Mouse (Mus musculus) CH12.LX (cell line): ENCODE data around the gene Cma2. TPM values are rescaled to one million over a fixed set of nuclear protein-coding genes. Genes with fewer than 3 reads are reported as not detected.

Source experiments
- DNase-seq: peaks from one replicate; pipeline ENCODE4 v3.0.0-alpha.2; 2013; ENCODE audit errors: extremely low read depth
- H3K27ac ChIP-seq: 2 replicates; pipeline ENCODE4 v1.5.1; 2012; ENCODE audit warnings: low read depth, mild to moderate bottlenecking, control low read depth, moderate library complexity; ENCODE audit not compliant: insufficient read depth
- H3K27me3 ChIP-seq: replicated peaks from 2 replicates; pipeline ENCODE3; 2012; ENCODE audit warnings: inconsistent platforms
- H3K36me3 ChIP-seq, 2 experiments: replicated peaks in 1 of 2; 2 replicates each; pipeline versions ENCODE3 to v1.6.1; 2012; ENCODE audit warnings: inconsistent platforms in 1 of 2, low read length in 1 of 2, mild to moderate bottlenecking in 1 of 2, mixed read lengths in 1 of 2, moderate library complexity in 1 of 2; ENCODE audit not compliant: control insufficient read depth in 1 of 2, insufficient read depth in 1 of 2
- H3K4me1 ChIP-seq, 2 experiments: 2 replicates each; pipeline ENCODE4 v1.6.1; 2012; ENCODE audit warnings: inconsistent platforms in 1 of 2, moderate library complexity in 1 of 2; ENCODE audit not compliant: insufficient read depth in 2 of 2, control insufficient read depth in 1 of 2
- H3K4me2 ChIP-seq: 2 replicates; pipeline ENCODE4 v1.6.1; 2012; ENCODE audit warnings: low read depth, mild to moderate bottlenecking, control low read depth; ENCODE audit not compliant: poor library complexity, insufficient read depth, severe bottlenecking
- H3K4me3 ChIP-seq, 3 experiments: fragments of 150-350 bp in 1 of 3; sonication (generic) in 1 of 3; replicated peaks in 1 of 3; 2 replicates each; pipeline versions ENCODE3 to v1.5.1; 2011 to 2012; ENCODE audit warnings: low read depth in 2 of 3, low read length in 2 of 3, mild to moderate bottlenecking in 2 of 3, moderate library complexity in 2 of 3, control low read depth in 1 of 3, improper control_type of control experiment in 1 of 3, inconsistent platforms in 1 of 3, mixed read lengths in 1 of 3; ENCODE audit not compliant: poor library complexity in 1 of 3
- H3K79me2 ChIP-seq: replicated peaks from 2 replicates; pipeline ENCODE4 v1.6.1; 2012; ENCODE audit warnings: mild to moderate bottlenecking, moderate library complexity; ENCODE audit not compliant: control insufficient read depth, poor library complexity, insufficient read depth, severe bottlenecking; ENCODE audit errors: extremely low read depth
- H3K9ac ChIP-seq: 2 replicates; pipeline ENCODE4 v1.6.1; 2012; ENCODE audit warnings: low read depth, mild to moderate bottlenecking, control low read depth, moderate library complexity; ENCODE audit not compliant: insufficient read depth
- H3K9me3 ChIP-seq: replicated peaks from 2 replicates; pipeline ENCODE3; 2012; ENCODE audit warnings: low read length, inconsistent platforms, mixed read lengths
- BHLHE40 ChIP-seq: IDR thresholded peaks from 2 replicates; pipeline ENCODE4 v1.6.1; 2011; ENCODE audit warnings: mild to moderate bottlenecking, low read depth, low read length, improper control_type of control experiment
- CHD1 ChIP-seq: IDR thresholded peaks from 2 replicates; pipeline ENCODE4 v1.6.1; 2012; ENCODE audit warnings: low read depth, low read length, improper control_type of control experiment, inconsistent platforms
- CHD2 ChIP-seq: IDR thresholded peaks from 2 replicates; pipeline ENCODE4 v1.6.1; 2011; ENCODE audit warnings: low read length, improper control_type of control experiment
- CTCF ChIP-seq, 2 experiments: IDR thresholded peaks in 1 of 2; conservative IDR thresholded peaks in 1 of 2; 2 replicates each; pipeline ENCODE4 v1.5.1; 2011 to 2012; ENCODE audit warnings: low read depth in 2 of 2, low read length in 2 of 2, improper control_type of control experiment in 1 of 2, inconsistent platforms in 1 of 2, mild to moderate bottlenecking in 1 of 2, moderate library complexity in 1 of 2
- E2F4 ChIP-seq: IDR thresholded peaks from 2 replicates; pipeline ENCODE4 v1.6.1; 2011; ENCODE audit warnings: low read depth, low read length, improper control_type of control experiment; ENCODE audit not compliant: insufficient replicate concordance
- ELF1 ChIP-seq: IDR thresholded peaks from 2 replicates; pipeline ENCODE4 v1.6.1; 2014; ENCODE audit warnings: low read depth, mild to moderate bottlenecking, inconsistent platforms, low read length, improper control_type of control experiment
- EP300 ChIP-seq: IDR thresholded peaks from 2 replicates; pipeline ENCODE4 v1.6.1; 2011; ENCODE audit warnings: low read length, improper control_type of control experiment
- ETS1 ChIP-seq: conservative IDR thresholded peaks from 2 replicates; pipeline ENCODE4 v1.6.1; 2012; ENCODE audit warnings: low read depth, mild to moderate bottlenecking, inconsistent platforms, low read length, improper control_type of control experiment, moderate library complexity
- GABPA ChIP-seq: IDR thresholded peaks from 2 replicates; pipeline ENCODE4 v1.6.1; 2012; ENCODE audit warnings: low read depth, low read length, improper control_type of control experiment, inconsistent platforms; ENCODE audit not compliant: insufficient replicate concordance
- HCFC1 ChIP-seq: IDR thresholded peaks from 2 replicates; pipeline ENCODE4 v1.6.1; 2012; ENCODE audit warnings: low read depth, mild to moderate bottlenecking, inconsistent platforms, low read length, improper control_type of control experiment
- JUN ChIP-seq: IDR thresholded peaks from 2 replicates; pipeline ENCODE4 v1.6.1; 2011; ENCODE audit warnings: low read depth, mild to moderate bottlenecking, low read length, improper control_type of control experiment, moderate library complexity; ENCODE audit not compliant: insufficient read depth
- KAT2A ChIP-seq: IDR thresholded peaks from 2 replicates; pipeline ENCODE4 v1.6.1; 2012; ENCODE audit warnings: low read length, improper control_type of control experiment, inconsistent platforms; ENCODE audit not compliant: insufficient replicate concordance
- MAFK ChIP-seq: IDR thresholded peaks from 2 replicates; pipeline ENCODE4 v1.6.1; 2011; ENCODE audit warnings: low read length, improper control_type of control experiment; ENCODE audit not compliant: insufficient replicate concordance
- MAZ ChIP-seq: IDR thresholded peaks from 2 replicates; pipeline ENCODE4 v1.6.1; 2012; ENCODE audit warnings: low read depth, mild to moderate bottlenecking, inconsistent platforms, low read length, improper control_type of control experiment, moderate library complexity
- MEF2A ChIP-seq: IDR thresholded peaks from 2 replicates; pipeline ENCODE4 v1.6.1; 2014; ENCODE audit warnings: low read depth, mild to moderate bottlenecking, inconsistent platforms, low read length, improper control_type of control experiment, borderline replicate concordance
- NELFE ChIP-seq: IDR thresholded peaks from 2 replicates; pipeline ENCODE4 v1.6.1; 2011; ENCODE audit warnings: low read depth, low read length, improper control_type of control experiment
- PAX5 ChIP-seq: IDR thresholded peaks from 2 replicates; pipeline ENCODE4 v1.6.1; 2012; ENCODE audit warnings: low read length, inconsistent platforms, mixed read lengths
- POLR2A ChIP-seq: IDR thresholded peaks from 2 replicates; pipeline ENCODE4 v1.6.1; 2011; ENCODE audit warnings: low read depth, mild to moderate bottlenecking, improper control_type of control experiment, low read length
- POLR2AphosphoS2 ChIP-seq: IDR thresholded peaks from 2 replicates; pipeline ENCODE4 v1.6.1; 2011; ENCODE audit warnings: low read depth, low read length, improper control_type of control experiment
- RAD21 ChIP-seq: IDR thresholded peaks from 2 replicates; pipeline ENCODE4 v1.6.1; 2011; ENCODE audit warnings: low read depth, mild to moderate bottlenecking, low read length, improper control_type of control experiment, moderate library complexity
- SIN3A ChIP-seq: IDR thresholded peaks from 2 replicates; pipeline ENCODE4 v1.6.1; 2012; ENCODE audit warnings: low read length, improper control_type of control experiment, inconsistent platforms
- SMC3 ChIP-seq: IDR thresholded peaks from 2 replicates; pipeline ENCODE4 v1.6.1; 2011; ENCODE audit warnings: low read depth, low read length, improper control_type of control experiment
- TBP ChIP-seq: conservative IDR thresholded peaks from 2 replicates; pipeline ENCODE4 v1.6.1; 2011; ENCODE audit warnings: low read depth, low read length, improper control_type of control experiment
- TCF12 ChIP-seq: IDR thresholded peaks from 2 replicates; pipeline ENCODE4 v1.6.1; 2014; ENCODE audit warnings: low read depth, mild to moderate bottlenecking, inconsistent platforms, low read length, improper control_type of control experiment
- USF2 ChIP-seq: conservative IDR thresholded peaks from 2 replicates; pipeline ENCODE4 v1.6.1; 2011; ENCODE audit warnings: low read depth, low read length, improper control_type of control experiment
- ZKSCAN1 ChIP-seq: IDR thresholded peaks from 2 replicates; pipeline ENCODE4 v1.6.1; 2012; ENCODE audit warnings: low read depth, inconsistent platforms, low read length, improper control_type of control experiment, borderline replicate concordance
- ZMIZ1 ChIP-seq: IDR thresholded peaks from 2 replicates; pipeline ENCODE4 v1.6.1; 2012; ENCODE audit warnings: low read depth, mild to moderate bottlenecking, inconsistent platforms, low read length, improper control_type of control experiment
- ZNF384 ChIP-seq: IDR thresholded peaks from 2 replicates; pipeline ENCODE4 v1.6.1; 2012; ENCODE audit warnings: low read depth, low read length, improper control_type of control experiment, inconsistent platforms
- dilution Hi-C: fragments of 300-500 bp; cut with MboI; formaldehyde crosslinking; loops from 2 replicates; pipeline ENCODE4 v1.14.3; 2020; ENCODE audit warnings: low sequenced_read_pairs; ENCODE audit not compliant: extremely low pct_unique_long_range_greater_than_20kb, extremely low pct_ligation_motif_present
- in situ Hi-C: fragments of 300-500 bp; cut with MboI; formaldehyde crosslinking; loops from 3 replicates; pipeline ENCODE4 v1.14.3; 2019; ENCODE audit warnings: low sequenced_read_pairs, low pct_ligation_motif_present, low pct_unique_long_range_greater_than_20kb, mixed read lengths
- polyA plus RNA-seq: library from polyadenylated mRNA; unstranded; fragments of >175 nt; gene quantifications from 2 replicates; pipeline ENCODE4 v1.2.1, GENCODE M21; 2012; ENCODE audit warnings: low read depth; ENCODE audit not compliant: insufficient read length
- total RNA-seq, 2 experiments: library from RNA; depleted of rRNA; stranded (reverse); fragments of 300-350 nt in 1 of 2; fragments of >200 nt in 1 of 2; gene quantifications; 2 replicates each; pipeline ENCODE4 v1.2.3; 2012 to 2014

The Cma2 gene
- total and polyA plus RNA-seq, 3 experiments = not detected

DNA sequence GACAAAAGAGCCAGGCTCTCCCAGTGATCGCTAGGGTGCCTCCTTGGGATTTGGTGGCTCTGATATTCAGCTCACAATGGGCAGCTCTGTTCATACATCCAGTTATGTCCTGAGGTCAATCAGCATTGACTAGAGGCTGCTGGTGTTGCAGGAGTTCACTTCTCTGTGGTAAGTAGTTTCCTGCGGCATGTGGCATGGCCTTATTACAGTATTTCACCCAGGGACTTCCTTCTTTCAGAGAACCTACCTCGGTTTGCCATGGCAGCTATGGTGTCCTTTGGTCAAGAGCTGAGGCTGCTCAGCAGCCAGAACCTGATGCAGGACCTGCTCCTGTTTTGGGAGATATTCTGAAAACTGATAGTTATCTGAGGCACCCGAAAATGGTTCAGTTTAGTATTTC is 23.9 kb upstream of the Cma2 start:
- Histone ChIP-seq H3K79me2 (no peaks in the 10 kb centered on the region), H3K9me3 (peaks cover 3% of the 10 kb centered on the region), H3K4me2 (no peak overlapping the region), H3K27ac (no peak overlapping the region), H3K4me1 (no peaks in the 10 kb centered on the region), H3K9ac (no peak overlapping the region), H3K36me3 (no peaks in the 10 kb centered on the region), H3K4me3 (no peak overlapping the region), H3K27me3 (no peaks in the 10 kb centered on the region)
- TF ChIP-seq SIN3A (no peak), BHLHE40 (no peak), HCFC1 (no peak), SMC3 (no peak), POLR2A (no peak), CHD1 (no peak), POLR2AphosphoS2 (no peak), PAX5 (no peak), EP300 (no peak), JUN (no peak), KAT2A (no peak), RAD21 (no peak), ZMIZ1 (no peak), ELF1 (no peak), ZKSCAN1 (no peak), USF2 (no peak), CTCF (conservative IDR thresholded peaks at IDR 0.05 in 1 of 2, IDR thresholded peaks at IDR 0.05 in 1 of 2; ENCODE audit: low read depth in 2 of 2, low read length in 2 of 2) (no peak), TBP (no peak), MEF2A (no peak)
- in situ Hi-C loops = no loop called here
- dilution Hi-C loops = no loop called here
- no peak for DNase-seq

DNA sequence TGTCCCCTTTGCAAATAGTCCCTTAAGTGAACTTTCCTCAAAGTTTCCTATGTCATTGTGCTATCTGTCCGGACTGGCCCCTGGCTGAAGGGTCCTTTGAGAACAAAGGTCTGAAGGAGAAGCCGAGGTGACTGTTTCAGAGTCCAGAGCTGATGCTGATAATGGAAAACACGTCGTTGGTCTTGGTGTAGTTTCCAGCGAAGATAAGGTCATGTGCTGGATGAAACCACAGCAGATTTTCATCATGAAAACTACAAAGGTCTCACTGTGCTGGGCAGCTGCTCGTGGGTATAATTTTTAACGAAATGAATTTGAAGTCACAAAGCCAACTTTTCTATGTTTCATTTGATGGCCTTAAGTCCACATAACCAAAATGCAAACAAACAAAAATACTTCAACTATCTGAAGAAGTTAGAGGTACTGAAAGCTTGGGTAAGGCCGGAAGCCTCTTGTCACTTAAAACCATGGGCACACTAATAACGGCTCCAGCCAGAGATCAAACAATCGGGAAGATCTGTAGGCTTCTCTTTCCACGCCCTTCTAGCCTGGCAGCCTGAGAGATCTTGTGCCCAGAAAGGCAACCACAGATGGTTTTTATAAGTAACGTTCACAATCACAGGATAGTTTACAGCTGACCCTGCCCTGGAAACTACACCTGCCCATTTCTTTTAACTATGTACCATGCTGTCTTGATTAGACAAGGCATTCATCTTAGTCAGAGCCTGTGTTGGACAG is 21.4 kb upstream of the Cma2 start:
- H3K4me3 ChIP-seq = no peak overlapping the region
- 0 out of 4 replicates have a peak, but pooled peaks cover 0 to 2% of the 10 kb centered on the region in 2 experiments for H3K4me1 ChIP-seq
- H3K27me3 ChIP-seq = no peaks in the 10 kb centered on the region
- no peak for TF ChIP-seq ZNF384
- no peak for TF ChIP-seq KAT2A
- TF ChIP-seq JUN = no peak
- no peak for TF ChIP-seq SIN3A
- no peak for TF ChIP-seq ETS1
- TF ChIP-seq MAFK = no peak
- no peak for TF ChIP-seq CHD2
- TF ChIP-seq BHLHE40 = no peak
- no peak for TF ChIP-seq ZMIZ1
- TF ChIP-seq SMC3 = no peak
- TF ChIP-seq MAZ = no peak
- TF ChIP-seq NELFE = no peak
- TF ChIP-seq CTCF (conservative IDR thresholded peaks at IDR 0.05 in 1 of 2, IDR thresholded peaks at IDR 0.05 in 1 of 2; ENCODE audit: low read depth in 2 of 2, low read length in 2 of 2) = no peak
- TF ChIP-seq E2F4 = no peak
- no peak for TF ChIP-seq TCF12
- TF ChIP-seq GABPA = no peak
- H3K9ac ChIP-seq = no peak overlapping the region
- peaks cover 3% of the 10 kb centered on the region for H3K9me3 ChIP-seq
- no peak overlapping the region for H3K27ac ChIP-seq
- in situ Hi-C loops = no loop called here
- no peak overlapping the region for H3K4me2 ChIP-seq
- dilution Hi-C loops = no loop called here
- H3K79me2 ChIP-seq = no peaks in the 10 kb centered on the region
- no peaks in the 10 kb centered on the region for H3K36me3 ChIP-seq
- DNase-seq = no peak
